Mouse (Mus musculus): ENCODE data around the gene Ttll9.
A peak's percentile ranks its signal among the peaks of the same experiment; 100 is the strongest.

The Ttll9 gene

DNA sequence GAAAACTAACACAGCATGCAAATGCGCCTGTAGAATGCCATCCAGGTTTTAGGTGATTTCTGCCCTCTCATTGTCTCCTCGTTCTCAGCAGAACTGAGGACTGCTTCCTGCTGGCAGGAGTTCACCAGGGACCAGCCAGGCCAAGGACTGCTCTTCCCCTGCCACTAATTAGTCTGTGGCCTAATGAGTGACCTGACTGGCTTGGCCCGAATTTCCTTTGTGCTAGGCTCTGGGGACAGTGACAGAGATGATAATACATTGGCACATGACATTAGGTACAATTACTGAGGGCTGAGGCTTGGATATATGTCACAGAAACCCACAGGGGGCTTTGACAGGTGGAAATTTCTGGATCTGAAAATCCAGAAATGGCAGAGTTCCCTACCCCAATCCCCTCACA lies 14.7 kb downstream of the Ttll9 start:
- Histone ChIP-seq H3K36me3 (ENCODE audit: insufficient read depth, low read length) (no peaks in the 10 kb centered on the region), H3K9me3 (ENCODE audit: low read length) (no peaks in the 10 kb centered on the region), H3K27me3 (ENCODE audit: insufficient read depth, low read length) (peaks cover 33% of the 10 kb centered on the region), H3K4me3 (replicated peaks; ENCODE audit: low read length) (no peak overlapping the region), H3K4me1 (replicated peaks; ENCODE audit: low read depth, low read length) (no peaks in the 10 kb centered on the region)
- no peak for TF ChIP-seq NANOG (IDR thresholded peaks at IDR 0.05; ENCODE audit: borderline replicate concordance, low read length)
- no peak for TF ChIP-seq CTCF (conservative IDR thresholded peaks at IDR 0.05; ENCODE audit: low read length)
- TF ChIP-seq POU5F1 (IDR thresholded peaks at IDR 0.05; ENCODE audit: borderline replicate concordance, low read length) = no peak

DNA sequence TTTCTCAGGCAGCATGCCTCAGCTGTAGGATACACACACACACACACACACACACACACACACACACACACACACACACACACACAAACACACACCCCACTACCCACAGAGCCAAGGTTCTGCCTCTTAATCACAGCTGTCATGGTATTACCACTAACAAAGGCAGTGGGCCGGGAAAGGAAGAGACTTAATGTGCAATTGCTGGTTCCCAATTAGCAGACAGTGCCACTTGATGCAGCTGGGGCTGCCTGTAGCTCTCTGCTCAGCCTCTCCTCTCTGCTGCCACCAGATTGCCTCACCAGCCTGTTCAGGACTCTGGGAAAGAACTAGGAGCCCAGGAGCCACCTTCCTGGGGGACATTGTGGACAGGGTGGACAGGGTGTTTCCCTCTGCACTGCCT lies 23.3 kb downstream of the Ttll9 start:
- H3K9me3 ChIP-seq (ENCODE audit: low read length) = no peaks in the 10 kb centered on the region
- H3K4me1 ChIP-seq (replicated peaks; ENCODE audit: low read depth, low read length) = peaks cover 22% of the 10 kb centered on the region
- TF ChIP-seq CTCF (conservative IDR thresholded peaks at IDR 0.05; ENCODE audit: low read length) (no peak), NANOG (IDR thresholded peaks at IDR 0.05; ENCODE audit: borderline replicate concordance, low read length) (no peak), POU5F1 (IDR thresholded peaks at IDR 0.05; ENCODE audit: borderline replicate concordance, low read length) (no peak)

DNA sequence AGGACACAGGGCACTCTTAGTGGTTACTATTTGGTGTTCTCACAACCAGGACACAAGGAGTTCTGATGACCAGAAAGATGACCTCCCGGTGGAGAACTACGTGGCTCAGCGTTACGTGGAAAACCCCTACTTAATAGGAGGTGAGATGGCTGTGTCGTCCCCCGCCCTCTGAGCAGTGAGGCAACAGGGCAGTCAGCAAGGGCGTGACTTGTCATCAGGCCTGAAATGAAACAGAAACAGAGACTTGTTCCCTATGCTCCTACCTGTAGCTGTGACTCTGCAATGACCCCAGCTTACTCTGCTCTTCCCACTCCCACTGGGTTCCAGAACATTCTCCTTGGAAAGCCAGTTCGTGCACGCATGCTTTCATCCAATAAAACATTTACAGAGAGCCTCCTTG lies 29.2 kb downstream of the Ttll9 start:
- Histone ChIP-seq H3K4me1 (replicated peaks; ENCODE audit: low read depth, low read length) (peaks cover 20% of the 10 kb centered on the region), H3K36me3 (ENCODE audit: insufficient read depth, low read length) (no peaks in the 10 kb centered on the region), H3K4me3 (replicated peaks; ENCODE audit: low read length) (no peak overlapping the region), H3K27me3 (ENCODE audit: insufficient read depth, low read length) (peaks cover 28% of the 10 kb centered on the region), H3K9me3 (ENCODE audit: low read length) (no peaks in the 10 kb centered on the region)
- TF ChIP-seq CTCF (conservative IDR thresholded peaks at IDR 0.05; ENCODE audit: low read length) (no peak), NANOG (IDR thresholded peaks at IDR 0.05; ENCODE audit: borderline replicate concordance, low read length) (no peak), POU5F1 (IDR thresholded peaks at IDR 0.05; ENCODE audit: borderline replicate concordance, low read length) (no peak)

More for the DNA sequence above, 23.3 kb downstream of the Ttll9 start:
- Histone ChIP-seq H3K4me3 (replicated peaks; ENCODE audit: low read length) (no peak overlapping the region), H3K27me3 (ENCODE audit: insufficient read depth, low read length) (peaks cover 46% of the 10 kb centered on the region), H3K36me3 (ENCODE audit: insufficient read depth, low read length) (no peaks in the 10 kb centered on the region)

DNA sequence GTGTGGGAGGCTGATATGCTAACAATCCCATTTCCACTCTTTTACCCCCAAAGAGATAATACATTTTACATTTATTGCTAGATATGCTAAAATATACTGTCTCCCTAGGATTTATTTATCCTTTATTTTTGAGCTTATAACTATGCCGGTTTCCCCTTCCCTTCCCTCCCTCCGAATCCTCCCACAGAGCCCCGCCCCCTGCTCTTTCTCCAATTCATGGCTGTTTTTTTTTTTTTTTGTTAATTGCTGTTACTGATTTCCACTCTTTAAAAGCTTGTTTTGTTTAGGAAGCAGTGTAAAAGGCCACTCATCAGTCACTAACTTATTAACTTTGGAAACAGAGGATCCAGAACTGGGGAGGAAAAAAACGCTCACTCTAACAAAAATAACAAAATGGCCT lies 34.8 kb downstream of the Ttll9 start:
- H3K4me1 ChIP-seq (replicated peaks; ENCODE audit: low read depth, low read length) = peaks cover 5% of the 10 kb centered on the region; the same call in 1 of the 2 replicates
- TF ChIP-seq POU5F1 (IDR thresholded peaks at IDR 0.05; ENCODE audit: borderline replicate concordance, low read length) (no peak), NANOG (IDR thresholded peaks at IDR 0.05; ENCODE audit: borderline replicate concordance, low read length) (no peak), CTCF (conservative IDR thresholded peaks at IDR 0.05; ENCODE audit: low read length) (no peak)
- peaks cover 16% of the 10 kb centered on the region for H3K27me3 ChIP-seq (ENCODE audit: insufficient read depth, low read length)
- no peak overlapping the region for H3K4me3 ChIP-seq (replicated peaks; ENCODE audit: low read length)
- no peaks in the 10 kb centered on the region for H3K36me3 ChIP-seq (ENCODE audit: insufficient read depth, low read length)
- peaks cover 30% of the 10 kb centered on the region for H3K9me3 ChIP-seq (ENCODE audit: low read length)

DNA sequence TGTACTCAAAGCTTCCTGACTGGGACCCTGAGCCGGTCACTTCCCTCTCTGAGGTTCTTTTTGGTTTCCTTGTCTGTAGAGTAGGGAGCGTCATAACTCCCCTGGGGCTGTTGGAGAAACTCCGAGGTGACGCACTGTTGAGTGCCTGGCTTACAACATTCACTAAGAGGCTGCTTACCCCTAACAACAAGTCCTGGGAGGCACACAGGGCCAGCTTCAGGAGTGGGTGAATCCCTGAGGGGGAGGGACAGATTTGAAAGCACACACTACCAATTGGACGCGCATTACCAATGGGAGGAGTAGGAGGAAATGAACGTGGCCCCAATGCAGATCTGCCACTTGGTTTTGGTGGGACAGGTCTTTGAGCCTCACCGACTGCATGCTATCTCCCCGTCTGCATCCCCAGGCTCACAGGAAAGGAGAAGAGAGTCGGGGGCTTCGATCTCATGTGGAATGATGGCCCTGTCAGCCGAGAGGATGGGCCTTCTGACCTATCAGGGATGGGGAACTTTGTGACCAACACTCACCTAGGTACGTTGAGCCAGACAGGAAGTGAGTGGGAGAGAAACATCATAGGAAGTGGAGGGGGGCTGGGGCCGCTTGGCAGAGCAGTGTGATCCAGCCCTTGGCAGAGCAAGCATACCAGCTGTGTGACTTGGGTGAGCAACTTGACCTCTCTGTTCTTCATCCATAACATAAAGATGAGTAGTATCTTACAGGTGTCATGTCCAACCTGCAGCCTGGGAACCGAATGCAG lies 40.4 kb downstream of the Ttll9 start:
- peaks cover 30% of the 10 kb centered on the region for H3K9me3 ChIP-seq (ENCODE audit: low read length)
- peaks cover 10% of the 10 kb centered on the region for H3K27me3 ChIP-seq (ENCODE audit: insufficient read depth, low read length)
- TF ChIP-seq NANOG (IDR thresholded peaks at IDR 0.05; ENCODE audit: borderline replicate concordance, low read length) = no peak
- no peak for TF ChIP-seq POU5F1 (IDR thresholded peaks at IDR 0.05; ENCODE audit: borderline replicate concordance, low read length)
- TF ChIP-seq CTCF (conservative IDR thresholded peaks at IDR 0.05; ENCODE audit: low read length) = no peak
- H3K4me1 ChIP-seq (replicated peaks; ENCODE audit: low read depth, low read length) = peaks cover 4% of the 10 kb centered on the region; the same call in 1 of the 2 replicates
- H3K36me3 ChIP-seq (ENCODE audit: insufficient read depth, low read length) = peaks cover 20% of the 10 kb centered on the region
- no peak overlapping the region for H3K4me3 ChIP-seq (replicated peaks; ENCODE audit: low read length)

DNA sequence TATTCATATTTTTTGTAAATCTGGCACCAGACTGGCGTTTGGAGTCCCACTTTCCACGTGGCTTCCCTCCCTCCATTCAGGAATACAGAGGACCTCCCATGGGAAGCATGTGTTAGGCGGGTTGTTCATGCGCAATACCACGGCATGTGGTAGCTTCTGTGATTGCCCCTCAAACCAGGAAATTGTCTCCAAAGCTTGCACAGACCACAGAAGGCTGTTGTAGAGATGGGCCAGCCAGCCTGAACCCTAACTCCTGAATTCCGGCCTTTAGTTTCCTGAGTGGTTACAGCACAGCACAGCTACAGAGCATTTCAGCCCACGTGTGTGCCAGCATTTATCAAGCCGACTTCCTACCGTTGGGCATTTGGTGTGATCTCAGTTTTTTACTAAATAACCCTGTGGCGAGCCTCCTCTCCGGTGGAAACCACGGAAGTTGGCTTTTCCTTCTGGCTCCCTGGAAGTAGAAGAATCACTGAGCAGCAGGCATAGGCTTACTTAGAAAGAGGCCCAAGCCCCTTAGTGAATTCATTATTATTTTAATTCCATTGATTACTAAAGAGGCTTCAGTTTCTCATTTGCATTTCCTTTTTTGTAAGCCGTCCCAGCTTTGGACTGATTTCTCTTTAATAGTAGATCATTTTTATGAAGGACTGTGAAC lies 41.5 kb downstream of the Ttll9 start:
- Histone ChIP-seq H3K4me3 (replicated peaks; ENCODE audit: low read length) (no peak overlapping the region), H3K36me3 (ENCODE audit: insufficient read depth, low read length) (peaks cover 31% of the 10 kb centered on the region)

DNA sequence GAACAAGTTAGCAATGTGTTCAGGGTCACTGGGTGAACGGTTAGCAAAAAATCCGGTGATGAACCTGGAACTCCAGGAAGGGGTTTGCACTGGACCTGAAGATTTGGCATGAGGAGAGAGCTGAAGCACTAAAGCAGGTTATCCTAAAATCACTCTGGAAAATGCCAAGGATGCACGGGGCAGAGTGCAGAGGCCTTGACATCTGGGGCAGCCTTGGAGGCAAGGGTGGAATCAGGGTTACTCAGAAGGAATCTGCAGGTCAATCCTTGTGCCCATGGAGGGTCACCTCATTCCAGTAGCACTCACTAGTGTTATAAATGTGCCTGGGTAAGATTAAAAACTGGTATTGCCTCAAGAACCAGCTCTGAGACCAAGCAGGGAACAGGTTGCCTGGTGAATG lies 43.7 kb downstream of the Ttll9 start:
- Histone ChIP-seq H3K4me3 (replicated peaks; ENCODE audit: low read length) (no peak overlapping the region), H3K4me1 (replicated peaks; ENCODE audit: low read depth, low read length) (peaks cover 27% of the 10 kb centered on the region), H3K9me3 (ENCODE audit: low read length) (peaks cover 5% of the 10 kb centered on the region), H3K27me3 (ENCODE audit: insufficient read depth, low read length) (peaks cover 10% of the 10 kb centered on the region), H3K36me3 (ENCODE audit: insufficient read depth, low read length) (peaks cover 53% of the 10 kb centered on the region)
- TF ChIP-seq POU5F1 (IDR thresholded peaks at IDR 0.05; ENCODE audit: borderline replicate concordance, low read length) (no peak), CTCF (conservative IDR thresholded peaks at IDR 0.05; ENCODE audit: low read length) (no peak), NANOG (IDR thresholded peaks at IDR 0.05; ENCODE audit: borderline replicate concordance, low read length) (no peak)

More for the DNA sequence above, 41.5 kb downstream of the Ttll9 start:
- Histone ChIP-seq H3K9me3 (ENCODE audit: low read length) (peaks cover 25% of the 10 kb centered on the region), H3K27me3 (ENCODE audit: insufficient read depth, low read length) (peaks cover 10% of the 10 kb centered on the region), H3K4me1 (replicated peaks; ENCODE audit: low read depth, low read length) (peaks cover 7% of the 10 kb centered on the region)
- TF ChIP-seq CTCF (conservative IDR thresholded peaks at IDR 0.05; ENCODE audit: low read length) = no peak
- no peak for TF ChIP-seq NANOG (IDR thresholded peaks at IDR 0.05; ENCODE audit: borderline replicate concordance, low read length)
- no peak for TF ChIP-seq POU5F1 (IDR thresholded peaks at IDR 0.05; ENCODE audit: borderline replicate concordance, low read length)

DNA sequence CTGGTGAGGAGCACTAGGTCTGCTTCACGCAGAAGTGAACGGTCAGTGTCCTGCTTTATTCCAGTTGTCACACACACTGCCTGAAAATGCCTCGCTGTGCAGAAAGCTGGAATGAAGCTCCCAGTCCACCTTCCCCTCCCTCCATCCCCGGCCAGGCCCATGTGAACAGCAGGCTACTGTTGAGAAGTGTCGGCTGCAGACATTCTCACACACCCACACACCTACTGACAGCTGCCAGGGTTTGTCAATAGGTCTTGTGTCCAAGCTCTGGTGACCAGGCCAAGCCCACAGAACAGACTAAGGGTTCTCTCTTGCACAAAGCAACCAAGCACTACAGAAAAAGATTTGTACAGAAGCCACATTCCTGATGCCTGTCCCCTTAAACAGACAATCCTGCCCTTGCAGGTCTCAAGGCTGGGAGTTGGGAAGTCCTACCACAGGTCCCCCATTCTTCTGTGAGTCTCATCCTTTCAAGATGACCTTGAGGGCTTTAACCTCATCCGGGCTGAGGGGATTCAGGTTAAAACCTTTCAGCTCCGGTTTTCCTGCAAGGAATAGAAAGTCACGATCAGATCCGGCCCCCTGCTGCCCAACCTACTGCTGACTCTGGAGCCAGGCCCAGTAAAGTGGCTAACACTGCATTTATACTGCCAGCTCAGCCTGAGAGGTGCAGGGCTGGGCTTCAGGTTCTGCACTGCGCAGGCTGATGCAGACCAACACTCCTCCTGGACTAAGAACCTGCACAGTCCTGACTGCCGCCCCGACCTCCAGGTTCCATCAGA lies 47.1 kb downstream of the Ttll9 start:
- peaks cover 42% of the 10 kb centered on the region for H3K4me1 ChIP-seq (replicated peaks; ENCODE audit: low read depth, low read length)
- H3K36me3 ChIP-seq (ENCODE audit: insufficient read depth, low read length) = peaks cover 85% of the 10 kb centered on the region
- no peak for TF ChIP-seq POU5F1 (IDR thresholded peaks at IDR 0.05; ENCODE audit: borderline replicate concordance, low read length)
- no peak for TF ChIP-seq NANOG (IDR thresholded peaks at IDR 0.05; ENCODE audit: borderline replicate concordance, low read length)
- TF ChIP-seq CTCF (conservative IDR thresholded peaks at IDR 0.05; ENCODE audit: low read length) = no peak
- no peaks in the 10 kb centered on the region for H3K27me3 ChIP-seq (ENCODE audit: insufficient read depth, low read length)
- H3K4me3 ChIP-seq (replicated peaks; ENCODE audit: low read length) = 0 out of 2 replicates have a peak overlapping the region, but pooled peaks have one; percentile 17
- no peaks in the 10 kb centered on the region for H3K9me3 ChIP-seq (ENCODE audit: low read length)

Data from E14TG2a.4 (cell line).